Mouse (Mus musculus): ENCODE measurements around the gene Btnl4. TPM values are rescaled to one million over a fixed set of nuclear protein-coding genes. Genes with fewer than 3 reads are reported as not detected.

Btnl4 gene
- polyA plus RNA-seq, 1 experiment from 2014 or later = not detected

Other genes starting within 250 kb of the Btnl4 start
- gene H2-Ob, start 238.4 kb downstream of the Btnl4 start, polyA plus RNA-seq (2014; fragmentation: Nextera tagmentation; extraction: Ambion mirVana) = not detected in 2 replicates
- 2.4 and 3.1 TPM in 2 replicates for gene H2-Ab1, start 219.6 kb downstream of the Btnl4 start, polyA plus RNA-seq (2014; fragmentation: Nextera tagmentation; extraction: Ambion mirVana)
- not detected in 2 replicates for gene H2-Aa, start 189.5 kb downstream of the Btnl4 start, polyA plus RNA-seq (2014; fragmentation: Nextera tagmentation; extraction: Ambion mirVana)
- 1.3 and 2.5 TPM in 2 replicates for gene H2-Eb1, start 171.5 kb downstream of the Btnl4 start, polyA plus RNA-seq (2014; fragmentation: Nextera tagmentation; extraction: Ambion mirVana)
- gene H2-Eb2, start 151.7 kb downstream of the Btnl4 start, polyA plus RNA-seq (2014; fragmentation: Nextera tagmentation; extraction: Ambion mirVana) = not detected in 2 replicates
- gene Btnl2, start 122.5 kb downstream of the Btnl4 start, polyA plus RNA-seq (2014; fragmentation: Nextera tagmentation; extraction: Ambion mirVana) = 0.13 TPM in 1 of 2 replicates, not detected in the other
- 0.08 TPM in 1 of 2 replicates, not detected in the other for gene Btnl1, start 100.2 kb downstream of the Btnl4 start, polyA plus RNA-seq (2014; fragmentation: Nextera tagmentation; extraction: Ambion mirVana)
- 2.7 and 4.1 TPM in 2 replicates for gene BC051142, start 78.5 kb downstream of the Btnl4 start, polyA plus RNA-seq (2014; fragmentation: Nextera tagmentation; extraction: Ambion mirVana)
- gene Btnl6, start 40.0 kb upstream of the Btnl4 start, polyA plus RNA-seq (2014; fragmentation: Nextera tagmentation; extraction: Ambion mirVana) = not detected in 2 replicates
- gene Notch4, start 87.0 kb upstream of the Btnl4 start, polyA plus RNA-seq (2014; fragmentation: Nextera tagmentation; extraction: Ambion mirVana) = 9.6 and 11.6 TPM in 2 replicates
- 3.2 and 5.9 TPM in 2 replicates for gene Gpsm3, start 112.5 kb upstream of the Btnl4 start, polyA plus RNA-seq (2014; fragmentation: Nextera tagmentation; extraction: Ambion mirVana)
- 16.6 and 17.3 TPM in 2 replicates for gene Pbx2, start 113.9 kb upstream of the Btnl4 start, polyA plus RNA-seq (2014; fragmentation: Nextera tagmentation; extraction: Ambion mirVana)
- 1.7 and 2.2 TPM in 2 replicates for gene Ager, start 120.5 kb upstream of the Btnl4 start, polyA plus RNA-seq (2014; fragmentation: Nextera tagmentation; extraction: Ambion mirVana)
- gene Rnf5, start 126.4 kb upstream of the Btnl4 start, polyA plus RNA-seq (2014; fragmentation: Nextera tagmentation; extraction: Ambion mirVana) = 175 and 182 TPM in 2 replicates
- gene Agpat1, start 126.9 kb upstream of the Btnl4 start, polyA plus RNA-seq (2014; fragmentation: Nextera tagmentation; extraction: Ambion mirVana) = 73.8 and 81.2 TPM in 2 replicates
- 4.4 and 4.7 TPM in 2 replicates for gene Egfl8, start 138.7 kb upstream of the Btnl4 start, polyA plus RNA-seq (2014; fragmentation: Nextera tagmentation; extraction: Ambion mirVana)
- 23.6 and 26.0 TPM in 2 replicates for gene Ppt2, start 151.2 kb upstream of the Btnl4 start, polyA plus RNA-seq (2014; fragmentation: Nextera tagmentation; extraction: Ambion mirVana)
- gene Prrt1, start 152.2 kb upstream of the Btnl4 start, polyA plus RNA-seq (2014; fragmentation: Nextera tagmentation; extraction: Ambion mirVana) = 1.0 and 2.0 TPM in 2 replicates
- gene Fkbpl, start 167.4 kb upstream of the Btnl4 start, polyA plus RNA-seq (2014; fragmentation: Nextera tagmentation; extraction: Ambion mirVana) = 16.4 and 17.2 TPM in 2 replicates
- 61.9 and 67.5 TPM in 2 replicates for gene Atf6b, start 169.8 kb upstream of the Btnl4 start, polyA plus RNA-seq (2014; fragmentation: Nextera tagmentation; extraction: Ambion mirVana)
- gene Tnxb, start 193.2 kb upstream of the Btnl4 start, polyA plus RNA-seq (2014; fragmentation: Nextera tagmentation; extraction: Ambion mirVana) = 0.01 and 0.09 TPM in 2 replicates